Mouse (Mus musculus) ES-Bruce4 (cell line): ENCODE measurements around the gene Gm21818. TPM values are rescaled to one million over a fixed set of nuclear protein-coding genes. Genes with fewer than 3 reads are reported as not detected.
"Not testable (repeated sequence)": the region's sequence is repeated elsewhere in the genome, so short reads cannot be mapped to it uniquely, and the experiment has no call there.

ENCODE experiments used
- H3K27ac ChIP-seq: 2 replicates; pipeline ENCODE4 v1.5.1; 2012; ENCODE audit warnings: low read length, inconsistent platforms; ENCODE audit not compliant: insufficient read depth
- H3K27me3 ChIP-seq: 2 replicates; pipeline ENCODE4 v1.6.1; 2012; ENCODE audit warnings: mild to moderate bottlenecking, low read length, inconsistent platforms; ENCODE audit not compliant: control insufficient read depth, poor library complexity, insufficient read depth, severe bottlenecking
- H3K36me3 ChIP-seq: 2 replicates; pipeline ENCODE4 v1.6.1; 2012; ENCODE audit warnings: inconsistent platforms, mild to moderate bottlenecking, low read length, moderate library complexity; ENCODE audit not compliant: control insufficient read depth, poor library complexity, insufficient read depth, severe bottlenecking
- H3K4me1 ChIP-seq: one replicate; pipeline ENCODE4 v1.8.1; 2011; ENCODE audit warnings: low read length; ENCODE audit not compliant: control insufficient read depth, insufficient read depth
- H3K4me3 ChIP-seq: 2 replicates; pipeline ENCODE4 v1.5.1; 2011; ENCODE audit warnings: low read depth, mild to moderate bottlenecking, low read length
- H3K9ac ChIP-seq: 2 replicates; pipeline ENCODE4 v1.6.1; 2012; ENCODE audit warnings: low read depth, mild to moderate bottlenecking, inconsistent platforms; ENCODE audit not compliant: poor library complexity, severe bottlenecking
- H3K9me3 ChIP-seq: replicated peaks from 2 replicates; pipeline ENCODE4 v1.6.1; 2012; ENCODE audit warnings: mild to moderate bottlenecking, low read length, inconsistent platforms; ENCODE audit not compliant: control insufficient read depth, poor library complexity, insufficient read depth, severe bottlenecking
- polyA plus RNA-seq: library from polyadenylated mRNA; stranded (reverse); fragments of >200 nt; gene quantifications from 2 replicates; pipeline ENCODE4 v1.2.4, GENCODE M21; 2011; ENCODE audit warnings: low read depth; ENCODE audit not compliant: missing spikeins, insufficient read depth, insufficient read length

The Gm21818 gene
- not detected in 2 replicates for polyA plus RNA-seq

DNA sequence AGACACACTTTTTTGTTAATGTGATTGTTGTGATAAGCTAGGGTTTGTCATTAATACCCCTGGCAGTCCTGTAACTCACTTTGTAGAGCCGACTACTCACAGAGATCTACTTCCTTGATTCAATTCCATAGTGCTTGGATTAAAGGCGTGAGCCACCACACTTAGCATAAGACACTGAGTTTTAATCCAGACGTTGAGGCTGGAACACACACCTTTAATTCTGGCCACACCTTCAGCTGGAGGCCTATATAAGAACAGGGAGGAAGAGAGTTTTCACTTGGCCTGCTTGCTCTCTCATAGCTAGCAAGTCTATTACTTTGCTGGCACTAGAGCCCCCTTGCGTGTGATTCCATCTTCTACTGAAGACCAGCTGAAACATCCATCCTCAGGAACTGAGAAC lies at the start of gene Gm21818:
Gene Gm21818, plus strand, starts transcription at position 301 of the 400 bp plus-strand sequence.
- not testable (repeated sequence) for H3K27ac ChIP-seq, H3K4me3 ChIP-seq, H3K27me3 ChIP-seq, H3K9me3 ChIP-seq, H3K4me1 ChIP-seq, H3K9ac ChIP-seq, H3K36me3 ChIP-seq

DNA sequence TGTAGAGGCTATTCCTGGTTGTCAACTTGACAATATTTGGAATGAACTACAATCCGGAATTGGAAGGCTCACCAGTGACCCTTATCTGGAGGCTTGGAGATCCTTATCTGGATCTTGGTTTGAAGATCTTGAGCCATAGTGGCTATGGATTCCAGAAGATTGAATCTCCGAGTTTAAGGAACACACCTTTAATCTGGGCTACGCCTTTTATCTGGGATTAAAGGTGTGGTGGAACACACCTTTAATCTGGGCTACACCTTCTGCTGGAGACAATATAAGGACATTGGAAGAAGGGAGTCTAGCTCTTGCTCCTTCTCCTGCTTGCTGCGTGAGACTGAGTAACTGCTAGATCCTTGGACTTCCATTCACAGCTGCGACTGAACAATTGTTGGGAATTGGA lies 32.3 kb upstream of the Gm21818 start, which contains the start of gene Gm20767:
Gene Gm20767, plus strand, starts transcription at position 301 of the 400 bp plus-strand sequence.
- not testable (repeated sequence) for H3K4me3 ChIP-seq, H3K4me1 ChIP-seq, H3K9me3 ChIP-seq, H3K36me3 ChIP-seq, H3K9ac ChIP-seq, H3K27ac ChIP-seq, H3K27me3 ChIP-seq

DNA sequence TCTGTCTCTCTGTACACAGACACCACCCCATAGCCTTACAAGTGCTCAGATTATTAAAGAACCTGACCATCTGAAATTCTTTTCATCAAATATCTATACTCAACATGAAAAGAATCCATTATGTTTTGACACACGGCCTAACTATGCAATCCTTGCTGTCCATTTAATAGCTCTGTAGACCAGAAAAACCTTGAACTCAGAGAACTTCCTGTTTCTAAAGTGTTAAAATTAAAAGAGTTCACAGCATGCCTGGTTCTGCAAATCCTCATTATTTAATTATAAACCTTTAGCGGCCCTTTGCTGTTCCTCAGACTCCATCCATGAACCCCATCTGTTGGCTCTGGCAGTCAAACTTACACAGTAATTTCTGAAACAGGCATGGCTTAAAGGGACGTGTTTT lies 29.9 kb upstream of the Gm21818 start:
- H3K4me1 ChIP-seq, H3K36me3 ChIP-seq, H3K9ac ChIP-seq, H3K9me3 ChIP-seq, H3K27me3 ChIP-seq, H3K4me3 ChIP-seq, H3K27ac ChIP-seq: not testable (repeated sequence)

DNA sequence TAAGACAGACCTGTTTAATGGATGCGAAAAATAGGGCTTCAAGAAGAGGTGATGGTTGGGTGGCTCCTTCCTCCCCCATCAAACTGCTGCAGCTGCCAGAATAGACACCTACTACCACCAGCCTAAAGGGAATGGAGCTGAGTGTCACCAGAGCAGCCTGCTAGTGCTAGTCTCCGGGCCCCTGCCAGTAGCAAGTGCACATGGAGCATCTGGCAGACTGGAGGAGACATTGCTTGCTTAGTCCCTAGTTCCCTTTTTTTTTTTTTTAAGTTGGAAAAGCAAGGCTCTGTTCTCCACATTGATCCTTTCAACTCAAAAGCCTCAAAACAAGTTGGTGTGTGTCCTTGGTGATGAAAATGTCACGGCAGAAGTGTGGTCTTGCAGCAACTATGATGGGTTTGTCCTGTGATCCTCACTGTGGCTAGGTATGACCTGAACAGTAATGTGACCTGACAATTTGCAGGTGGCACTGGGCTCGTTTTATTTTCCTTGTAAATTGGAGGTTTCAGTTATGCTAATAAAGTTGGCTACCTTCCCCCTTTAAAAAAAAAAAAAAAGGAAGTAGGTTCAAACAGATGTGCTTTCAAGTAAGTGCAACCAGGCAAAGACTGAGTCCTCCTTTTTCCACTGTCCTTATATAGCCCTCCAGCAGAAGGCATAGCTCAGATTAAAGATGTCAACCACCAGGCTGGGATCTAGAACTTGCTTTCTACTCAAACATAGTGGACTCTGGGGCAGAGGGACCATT lies 22.4 kb upstream of the Gm21818 start:
- H3K4me1 ChIP-seq, H3K9ac ChIP-seq: not testable (repeated sequence)

DNA sequence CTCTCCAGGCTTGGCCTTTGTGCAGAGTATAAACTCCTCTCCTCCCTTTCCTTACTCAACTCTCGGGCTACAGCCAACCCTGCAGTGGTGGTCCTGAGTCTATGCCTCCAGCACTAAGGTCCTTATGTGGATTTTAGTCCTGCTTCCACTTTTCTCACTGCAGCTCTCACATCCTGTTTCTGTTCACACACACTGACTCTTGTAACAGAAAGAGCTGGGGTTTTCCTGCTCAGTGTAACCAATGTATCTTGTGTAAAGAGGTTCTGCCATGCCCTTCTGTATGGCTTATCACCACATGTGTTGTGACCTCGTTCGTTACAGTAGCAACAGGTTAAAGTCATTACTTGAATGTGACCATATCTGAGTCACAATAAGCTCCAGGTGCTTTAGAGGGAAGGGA lies 21.6 kb upstream of the Gm21818 start:
- H3K36me3 ChIP-seq, H3K4me3 ChIP-seq, H3K27me3 ChIP-seq, H3K9me3 ChIP-seq, H3K9ac ChIP-seq, H3K4me1 ChIP-seq, H3K27ac ChIP-seq: not testable (repeated sequence)

More for the DNA sequence above, 22.4 kb upstream of the Gm21818 start:
- not testable (repeated sequence) for H3K4me3 ChIP-seq, H3K9me3 ChIP-seq, H3K27ac ChIP-seq, H3K27me3 ChIP-seq, H3K36me3 ChIP-seq

DNA sequence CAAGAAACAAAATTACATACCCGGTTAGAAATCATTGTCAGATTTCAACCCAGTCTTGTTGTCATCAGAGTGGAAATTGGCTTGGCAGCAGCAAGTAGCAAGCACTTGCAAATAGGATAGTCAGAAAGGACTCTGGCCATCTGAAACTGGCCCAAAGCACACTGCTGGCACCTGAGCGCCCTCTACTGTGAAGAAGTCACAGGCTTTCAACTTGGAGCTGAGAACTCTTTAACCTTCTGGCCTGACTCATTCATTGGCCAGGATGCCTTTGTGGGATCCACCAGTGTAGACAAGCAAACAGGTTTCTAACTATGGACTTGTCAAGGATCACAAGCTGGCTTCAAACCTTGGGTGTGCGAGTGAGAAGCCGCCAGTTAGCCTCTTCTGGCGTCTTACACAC lies 3.9 kb upstream of the Gm21818 start:
- not testable (repeated sequence) for H3K4me3 ChIP-seq, H3K9me3 ChIP-seq, H3K27ac ChIP-seq, H3K36me3 ChIP-seq, H3K27me3 ChIP-seq, H3K4me1 ChIP-seq, H3K9ac ChIP-seq

DNA sequence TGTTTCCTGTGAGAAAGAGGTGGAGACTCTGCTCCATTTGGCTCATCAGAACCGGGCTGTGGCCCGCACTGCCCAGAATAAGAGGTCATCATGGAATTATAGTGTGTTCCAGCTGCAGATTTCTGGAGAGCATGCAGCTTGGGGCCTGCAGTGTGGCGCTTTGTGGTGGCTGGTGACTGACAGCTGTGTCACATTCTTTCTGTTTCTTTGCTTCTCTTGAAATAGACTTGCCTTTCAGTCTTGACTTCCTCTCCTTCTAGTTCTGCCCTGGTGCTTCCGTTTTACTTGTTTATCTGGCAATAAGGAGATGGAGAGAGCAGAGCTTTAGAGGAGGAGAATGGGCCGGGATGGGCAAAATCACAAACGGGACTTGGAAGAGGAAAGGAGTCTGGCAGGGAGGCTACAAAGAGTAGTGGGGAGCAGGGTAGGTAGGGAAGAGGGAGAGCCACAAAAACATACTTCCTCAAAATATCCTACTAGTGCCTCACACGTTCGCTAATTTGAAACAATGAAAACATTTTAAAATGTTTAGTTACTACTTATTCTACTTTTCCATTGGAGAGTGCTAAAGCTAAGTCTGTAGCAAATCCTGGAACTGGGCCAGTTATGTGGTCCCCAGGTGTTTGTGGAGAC lies 24.1 kb downstream of the Gm21818 start:
- not testable (repeated sequence) for H3K27me3 ChIP-seq, H3K9me3 ChIP-seq, H3K9ac ChIP-seq, H3K36me3 ChIP-seq, H3K4me3 ChIP-seq, H3K27ac ChIP-seq, H3K4me1 ChIP-seq

DNA sequence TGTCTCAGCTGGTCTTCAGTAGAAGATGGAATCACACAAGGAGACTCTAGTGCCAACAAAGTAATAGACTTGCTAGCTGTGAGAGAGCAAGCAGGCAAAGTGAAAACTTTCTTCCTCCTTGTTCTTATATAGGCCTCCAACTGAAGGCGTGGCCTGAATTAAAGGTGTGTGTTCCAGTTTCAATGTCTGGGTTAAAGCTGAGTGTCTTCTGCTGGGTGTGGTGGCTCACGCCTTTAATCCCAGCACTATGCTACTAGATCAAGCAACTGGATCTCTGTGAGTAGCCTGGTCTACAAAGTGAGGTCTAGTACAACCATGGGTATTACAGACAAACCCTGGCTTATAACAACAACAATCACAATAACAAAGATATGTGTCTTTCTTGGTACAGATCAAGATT lies 43.6 kb downstream of the Gm21818 start, which contains the start of gene Gm21762:
Gene Gm21762, minus strand, starts transcription at position 101 of the 400 bp plus-strand sequence.
- not testable (repeated sequence) for H3K4me3 ChIP-seq, H3K27ac ChIP-seq, H3K9ac ChIP-seq, H3K9me3 ChIP-seq, H3K4me1 ChIP-seq, H3K27me3 ChIP-seq, H3K36me3 ChIP-seq
